Mouse (Mus musculus) embryonic fibroblast, embryonic 13.5 days (primary cell): Measurements from ENCODE around the gene Bicc1. TPM values are rescaled to one million over a fixed set of nuclear protein-coding genes. Genes with fewer than 3 reads are reported as not detected.

ENCODE experiments used
- H3K27ac ChIP-seq: 2 replicates; pipeline ENCODE4 v1.5.1; 2012; ENCODE audit warnings: low read length, control low read depth, inconsistent platforms; ENCODE audit not compliant: insufficient read depth
- H3K4me1 ChIP-seq: 2 replicates; pipeline ENCODE4 v1.6.1; 2011; ENCODE audit warnings: low read length; ENCODE audit not compliant: control insufficient read depth, insufficient read depth
- H3K4me3 ChIP-seq: 2 replicates; pipeline ENCODE4 v1.5.1; 2011; ENCODE audit warnings: mild to moderate bottlenecking, control low read depth, low read length; ENCODE audit not compliant: insufficient read depth
- CTCF ChIP-seq: IDR thresholded peaks from 2 replicates; pipeline ENCODE4 v1.5.1; 2011; ENCODE audit warnings: mild to moderate bottlenecking, control low read depth, low read length, moderate library complexity, borderline replicate concordance; ENCODE audit not compliant: insufficient read depth
- POLR2A ChIP-seq: IDR thresholded peaks from 2 replicates; pipeline ENCODE4 v1.6.1; 2011; ENCODE audit warnings: low read depth, mild to moderate bottlenecking, control low read depth, low read length, moderate library complexity
- polyA plus RNA-seq: library from polyadenylated mRNA; stranded (reverse); fragments of >200 nt; gene quantifications from 2 replicates; pipeline ENCODE4 v1.2.4, GENCODE M21; 2011; ENCODE audit warnings: low read depth; ENCODE audit not compliant: missing spikeins, insufficient read length

Gene Bicc1
- polyA plus RNA-seq, 1 experiment, result 86.8 TPM

DNA sequence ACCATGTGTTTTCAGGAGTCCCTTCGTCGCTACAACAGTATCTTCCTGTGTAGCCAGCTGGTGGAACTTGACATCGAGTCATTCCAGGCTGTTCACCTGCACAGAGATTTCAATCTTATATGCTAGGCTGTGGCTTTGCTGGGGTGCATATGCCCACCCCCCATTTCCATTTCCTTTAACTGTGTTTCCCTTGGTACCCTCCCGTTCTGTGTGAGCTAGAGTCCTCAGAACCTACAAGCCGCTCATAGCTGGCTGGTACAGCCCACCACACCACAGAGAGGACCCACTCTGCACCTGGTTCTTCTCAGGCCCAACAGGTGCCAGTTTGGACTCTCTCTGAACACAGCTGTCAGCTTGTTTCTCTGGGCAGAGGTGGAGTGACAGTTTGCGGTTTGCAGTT is 244.4 kb downstream of the Bicc1 start:
- Histone ChIP-seq H3K27ac (no peak overlapping the region), H3K4me1 (peaks cover 4% of the 10 kb centered on the region), H3K4me3 (no peak overlapping the region)
- TF ChIP-seq CTCF (no peak), POLR2A (no peak)

DNA sequence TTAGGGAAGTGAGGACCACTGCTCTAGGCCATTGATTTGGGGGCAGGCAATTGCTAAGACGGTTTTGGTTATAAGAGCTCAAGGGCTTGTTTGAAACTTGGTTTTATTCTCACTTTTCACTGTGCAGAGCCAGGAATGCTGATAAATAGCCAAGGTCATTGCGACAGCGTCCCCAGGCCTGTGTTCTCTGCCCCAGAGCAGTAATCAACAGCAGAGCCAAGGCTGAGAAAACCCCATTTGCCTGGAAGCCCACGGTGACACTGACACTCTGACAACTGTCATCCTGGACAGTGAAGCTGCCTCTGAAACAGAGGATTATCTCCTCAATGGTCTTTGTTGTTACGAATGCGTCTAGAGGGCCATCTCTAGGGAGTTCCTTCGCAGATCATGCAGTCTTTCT is 255.6 kb downstream of the Bicc1 start:
- TF ChIP-seq POLR2A, result no peak
- no peak overlapping the region for H3K27ac ChIP-seq
- peaks cover 8% of the 10 kb centered on the region; the same call in 1 of the 2 replicates for H3K4me1 ChIP-seq
- H3K4me3 ChIP-seq, result no peak overlapping the region

DNA sequence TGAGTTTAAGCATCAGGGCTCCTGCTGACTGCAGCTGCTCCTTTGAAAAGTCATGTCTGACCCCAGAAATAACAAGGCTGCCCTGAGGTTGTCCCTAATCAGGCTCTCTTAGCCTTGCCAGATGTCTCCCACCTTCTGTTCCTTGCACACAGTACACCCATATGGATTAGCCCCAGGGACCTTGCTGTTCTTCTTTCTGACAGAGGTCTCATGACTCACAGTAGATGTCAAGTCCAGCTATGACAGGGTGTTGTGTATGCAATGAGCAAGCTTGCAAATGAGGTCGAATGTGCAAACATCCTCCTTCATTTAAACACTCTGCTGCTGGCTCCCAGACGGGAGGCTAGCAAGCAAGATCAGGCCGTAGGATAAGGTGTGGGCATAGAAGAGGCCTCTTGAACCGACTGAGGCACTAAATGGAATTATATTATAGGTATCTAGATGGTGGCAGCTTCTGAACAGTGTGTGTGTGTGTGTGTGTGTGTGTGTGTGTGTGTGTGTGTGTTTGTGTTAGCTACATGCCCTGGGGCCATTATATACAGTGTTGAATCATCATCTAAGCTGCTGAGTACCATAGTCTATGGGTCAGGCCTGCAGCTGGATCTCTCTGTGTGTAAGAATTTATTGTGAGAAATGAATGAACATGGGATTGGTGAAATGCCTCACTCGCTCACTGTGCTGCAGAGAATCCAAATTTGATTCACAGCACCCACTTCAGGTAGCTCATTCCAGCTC is 256.6 kb downstream of the Bicc1 start:
- TF ChIP-seq POLR2A (no peak), CTCF (no peak)
- Histone ChIP-seq H3K27ac (no peak overlapping the region), H3K4me1 (peaks cover 8% of the 10 kb centered on the region; the same call in 1 of the 2 replicates), H3K4me3 (no peak overlapping the region)

DNA sequence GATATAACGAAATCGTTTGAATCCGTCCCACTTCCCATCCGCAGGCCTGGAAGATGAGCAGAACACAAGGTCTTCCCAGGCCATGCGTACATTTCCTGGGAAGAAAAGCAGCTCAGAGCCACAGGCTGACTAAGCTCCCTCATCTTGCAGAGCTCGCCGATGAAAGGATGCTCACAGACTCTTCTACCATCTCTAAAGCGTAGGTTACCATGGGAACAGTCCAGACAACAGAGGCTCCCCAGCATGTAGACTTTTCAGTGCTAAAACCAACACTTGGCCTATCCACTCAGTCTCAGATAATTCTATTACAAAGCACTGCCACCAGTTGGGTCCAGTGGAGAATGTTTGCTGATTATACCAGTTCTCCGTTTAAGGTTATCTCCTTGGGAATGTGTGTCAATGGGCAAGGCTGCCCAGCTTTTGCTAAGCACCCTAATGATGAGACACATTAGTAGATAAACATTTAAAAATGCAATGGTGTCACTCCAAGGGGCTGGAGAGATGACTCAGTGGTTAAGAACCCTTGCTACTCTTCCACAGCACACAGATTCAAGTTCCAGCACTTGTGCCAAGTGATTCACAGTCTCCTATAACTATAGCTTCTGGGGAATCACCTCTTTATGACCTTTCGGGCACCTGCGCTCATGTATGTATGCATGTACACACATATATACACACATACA is 258.2 kb downstream of the Bicc1 start:
- H3K27ac ChIP-seq, result peak overlapping the region; percentile 2; the same call in 1 of the 2 replicates
- peaks cover 8% of the 10 kb centered on the region; the same call in 1 of the 2 replicates for H3K4me1 ChIP-seq

DNA sequence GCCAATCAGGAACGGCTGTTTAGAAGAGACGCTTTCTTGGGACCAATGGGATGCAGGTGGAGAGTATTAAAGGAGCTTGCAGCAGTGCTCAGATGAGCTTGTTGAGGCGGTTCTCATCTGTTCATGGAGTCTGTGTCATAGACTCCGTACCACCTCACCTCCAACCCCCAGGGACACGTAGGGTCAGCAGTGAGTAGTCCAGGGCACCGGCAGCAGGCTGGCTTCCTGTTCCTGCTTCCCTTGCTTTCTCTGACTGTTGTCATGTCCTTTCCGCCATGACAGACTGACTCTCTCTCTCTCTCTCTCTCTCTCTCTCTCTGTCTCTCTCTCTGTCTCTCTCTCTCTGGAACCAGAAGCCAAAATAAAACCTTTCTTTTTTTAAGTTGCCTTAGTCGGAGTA is 263.6 kb downstream of the Bicc1 start:
- no peak overlapping the region for H3K27ac ChIP-seq
- H3K4me3 ChIP-seq, result no peak overlapping the region
- no peak for TF ChIP-seq POLR2A
- no peak for TF ChIP-seq CTCF
- H3K4me1 ChIP-seq, result 0 out of 2 replicates have a peak, but pooled peaks cover under 1% of the 10 kb centered on the region

More for the DNA sequence above, 258.2 kb downstream of the Bicc1 start:
- TF ChIP-seq CTCF, result no peak
- no peak for TF ChIP-seq POLR2A
- no peak overlapping the region for H3K4me3 ChIP-seq

DNA sequence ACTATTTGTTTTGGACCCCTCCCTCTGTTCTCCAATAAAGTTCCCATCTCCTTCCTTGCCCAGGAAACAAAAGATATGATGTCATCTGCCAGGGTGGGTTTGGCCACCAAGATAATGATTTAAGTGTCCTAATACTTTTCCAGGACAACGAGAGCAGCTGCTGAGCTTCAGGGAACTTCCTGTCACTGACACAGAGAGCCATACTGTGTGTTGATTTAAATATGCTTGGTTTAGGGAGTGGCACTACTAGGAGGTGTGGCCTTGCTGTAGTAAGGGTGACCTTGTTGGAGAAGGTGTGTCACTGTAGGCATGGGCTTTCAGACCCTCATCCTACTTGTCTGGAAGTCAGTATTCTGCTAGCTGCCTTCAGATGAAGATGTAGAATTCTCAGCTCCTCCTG is 281.5 kb downstream of the Bicc1 start:
- Histone ChIP-seq H3K27ac (peak overlapping the region; percentile 67; the same call in 1 of the 2 replicates), H3K4me1 (no peaks in the 10 kb centered on the region; the same call in 1 of the 2 replicates), H3K4me3 (no peak overlapping the region)
- TF ChIP-seq CTCF (no peak), POLR2A (no peak)

DNA sequence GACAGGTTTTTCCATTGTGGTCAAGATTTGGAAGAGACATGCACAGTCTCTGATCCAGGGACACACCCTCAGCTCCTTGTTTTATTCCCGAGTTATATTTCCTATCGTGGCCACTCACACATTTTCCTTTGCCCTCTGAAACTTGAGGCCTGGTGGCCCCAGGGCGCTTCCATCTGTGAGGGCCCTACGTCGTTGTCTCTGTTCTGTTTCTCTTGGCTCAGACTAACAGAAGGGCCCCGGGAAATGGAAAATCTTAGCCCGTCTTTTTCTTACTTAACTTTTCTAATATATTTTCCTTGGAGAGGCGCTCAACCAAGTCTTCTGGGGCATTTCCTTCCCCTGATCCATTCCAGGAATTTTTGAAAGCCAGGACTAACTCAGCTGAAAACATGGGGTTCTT is 281.9 kb downstream of the Bicc1 start:
- no peak overlapping the region for H3K4me3 ChIP-seq
- peak overlapping the region; percentile 67; the same call in 1 of the 2 replicates for H3K27ac ChIP-seq
- TF ChIP-seq POLR2A, result no peak
- no peak for TF ChIP-seq CTCF
- no peaks in the 10 kb centered on the region; the same call in 1 of the 2 replicates for H3K4me1 ChIP-seq

DNA sequence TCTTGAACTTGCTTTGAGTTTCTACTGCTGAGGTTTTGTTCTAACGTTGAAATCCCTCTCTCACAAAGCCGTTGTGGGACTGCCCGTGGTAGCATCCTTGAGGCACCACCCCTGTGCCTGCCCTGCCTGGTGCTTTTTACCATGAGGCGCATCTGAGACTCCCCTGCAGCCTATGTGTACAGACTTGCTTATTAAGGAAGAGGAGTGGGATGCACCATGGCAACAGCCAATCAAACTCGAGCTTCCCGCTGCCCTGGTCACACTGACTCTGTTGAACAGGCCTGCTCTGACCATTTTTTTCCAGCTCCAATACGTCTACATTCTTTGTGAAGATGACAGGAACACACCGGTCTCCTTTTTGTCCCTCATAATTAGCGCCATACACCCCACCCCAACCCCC is 283.0 kb downstream of the Bicc1 start:
- Histone ChIP-seq H3K4me1 (no peaks in the 10 kb centered on the region; the same call in 1 of the 2 replicates), H3K27ac (no peak overlapping the region), H3K4me3 (no peak overlapping the region)
- TF ChIP-seq CTCF (no peak), POLR2A (no peak)

DNA sequence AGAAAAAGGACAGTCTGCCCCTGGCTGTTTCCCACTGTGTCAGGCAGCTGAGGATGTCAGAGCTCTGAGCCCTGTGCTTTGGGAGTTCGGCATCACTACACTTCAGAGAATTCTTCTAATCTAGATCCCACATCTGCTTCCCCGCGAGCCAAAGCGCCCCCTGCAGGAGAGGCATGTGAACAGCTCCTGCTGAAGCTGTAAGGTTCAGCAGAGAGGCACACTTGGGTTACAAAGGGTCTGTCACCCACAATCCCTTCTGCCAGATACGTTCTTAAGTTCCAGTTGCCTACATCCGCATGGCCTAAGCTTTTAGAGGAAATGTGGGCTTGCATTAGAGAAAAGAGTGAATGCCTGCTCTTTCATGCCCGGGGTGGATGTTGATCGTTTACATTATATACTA is 283.4 kb downstream of the Bicc1 start:
- Histone ChIP-seq H3K4me1 (no peaks in the 10 kb centered on the region; the same call in 1 of the 2 replicates), H3K27ac (no peak overlapping the region), H3K4me3 (no peak overlapping the region)
- no peak for TF ChIP-seq CTCF
- no peak for TF ChIP-seq POLR2A

DNA sequence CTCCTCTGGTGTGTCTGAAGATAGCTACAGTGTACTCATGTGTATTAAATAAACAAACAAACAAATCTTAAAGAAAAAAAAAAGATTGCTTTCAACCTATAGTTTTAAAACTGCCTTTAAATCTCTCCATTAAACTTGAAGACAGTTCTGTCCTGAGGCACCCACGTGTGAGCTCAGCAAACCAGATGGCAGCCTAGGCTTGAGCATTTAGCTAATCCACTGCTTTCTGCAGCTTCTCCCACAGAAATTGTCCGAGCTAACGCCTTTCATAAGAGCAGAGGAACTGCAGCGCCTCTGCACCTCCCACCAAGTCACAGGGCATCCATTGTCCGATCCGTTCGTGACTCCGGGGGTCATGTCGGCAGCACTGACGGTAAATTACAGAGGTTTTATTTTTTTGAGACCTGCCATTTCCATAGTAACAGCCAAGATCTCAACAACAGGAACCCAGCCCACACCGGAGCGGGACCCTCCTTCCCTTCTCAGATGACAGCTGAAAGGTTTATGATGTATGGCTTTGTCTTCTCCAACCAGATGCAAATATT is 284.4 kb downstream of the Bicc1 start:
- Histone ChIP-seq H3K4me1 (no peaks in the 10 kb centered on the region; the same call in 1 of the 2 replicates), H3K4me3 (no peak overlapping the region), H3K27ac (no peak overlapping the region)
- TF ChIP-seq POLR2A (no peak), CTCF (no peak)

Other genes with a start within 250 kb of the Bicc1 start
- gene Tfam, start 78.6 kb upstream of the Bicc1 start, polyA plus RNA-seq, result 35.8 and 43.6 TPM in 2 replicates
- 56.3 and 61.8 TPM in 2 replicates for gene Ube2d1, start 125.6 kb upstream of the Bicc1 start, polyA plus RNA-seq
- 27.5 and 31.4 TPM in 2 replicates for gene Cisd1, start 185.3 kb upstream of the Bicc1 start, polyA plus RNA-seq
- 11.8 and 13.7 TPM in 2 replicates for gene Ipmk, start 188.1 kb upstream of the Bicc1 start, polyA plus RNA-seq